ENCODE assay signal across 8 mouse cellular contexts in genomic region chr8:70753151-70753550, GRCm38 (mm10). TPM values are rescaled to one million over a fixed set of nuclear protein-coding genes. Genes with fewer than 3 reads are reported as not detected.
DNase-seq lines count a peak whose midpoint lies in the region; ATAC-seq and TF ChIP-seq lines count a peak whose summit lies in the region.

No protein-coding gene starts in this region.

- no peak overlapping the region; the same call in 1 of the 2 replicates for H3K9ac ChIP-seq in forebrain, embryonic 11.5 days (ENCODE audit: low read length)
- no peak overlapping the region for H3K9ac ChIP-seq in forebrain, embryonic 13.5 days
- no peak overlapping the region for H3K9ac ChIP-seq in neural tube, embryonic 14.5 days (replicated peaks; ENCODE audit: low read depth, low read length)

- no peaks in the 10 kb centered on the region for H3K9me3 ChIP-seq in forebrain, embryonic 11.5 days (ENCODE audit: control insufficient read depth, low read length)
- no peaks in the 10 kb centered on the region for H3K9me3 ChIP-seq in forebrain, embryonic 13.5 days (replicated peaks)
- no peaks in the 10 kb centered on the region for H3K9me3 ChIP-seq in neural tube, embryonic 14.5 days (ENCODE audit: control insufficient read depth, low read length)

- no peak overlapping the region for H3K4me2 ChIP-seq in forebrain, embryonic 11.5 days (ENCODE audit: low read depth, low read length, severe bottlenecking)
- no peak overlapping the region for H3K4me2 ChIP-seq in forebrain, embryonic 13.5 days
- no peak overlapping the region for H3K4me2 ChIP-seq in neural tube, embryonic 14.5 days (ENCODE audit: low read depth, low read length)

- no peak for ATAC-seq in forebrain, embryonic 11.5 days (replicated peaks; ENCODE audit: low FRiP score)
- no peak for ATAC-seq in forebrain, embryonic 13.5 days
- no peak for ATAC-seq in neural tube, embryonic 14.5 days (ENCODE audit: low read depth)

- TF ChIP-seq CTCF in kidney, adult 2 months (conservative IDR thresholded peaks at IDR 0.05; ENCODE audit: insufficient read depth, insufficient read length, low read depth, low read length), result no peak

- 34% methylated on average over 21 of the region's 21 CpGs for WGBS in forebrain, embryonic 11.5 days
- 43% methylated on average over 21 of the region's 21 CpGs for WGBS in forebrain, embryonic 13.5 days
- 8% methylated on average over 21 of the region's 21 CpGs for WGBS in kidney, adult 2 months
- 26% methylated on average over 21 of the region's 21 CpGs for WGBS in neural tube, embryonic 14.5 days

- no peaks in the 10 kb centered on the region for H3K36me3 ChIP-seq in forebrain, embryonic 11.5 days (ENCODE audit: control insufficient read depth, insufficient read depth, low read length)
- H3K36me3 ChIP-seq in forebrain, embryonic 13.5 days (ENCODE audit: poor library complexity, severe bottlenecking), result peaks cover 21% of the 10 kb centered on the region
- no peaks in the 10 kb centered on the region for H3K36me3 ChIP-seq in kidney, adult 2 months (ENCODE audit: control insufficient read depth, insufficient read depth, low read length)
- H3K36me3 ChIP-seq in neural tube, embryonic 14.5 days (ENCODE audit: control insufficient read depth, insufficient read depth, low read length), result peaks cover 17% of the 10 kb centered on the region; the same call in 1 of the 2 replicates

- H3K4me1 ChIP-seq in forebrain, embryonic 11.5 days (replicated peaks; ENCODE audit: control insufficient read depth, insufficient read depth, low read length), result no peaks in the 10 kb centered on the region
- H3K4me1 ChIP-seq in forebrain, embryonic 13.5 days, result peaks cover 31% of the 10 kb centered on the region
- peaks cover 8% of the 10 kb centered on the region; the same call in 1 of the 2 replicates for H3K4me1 ChIP-seq in kidney, adult 2 months (ENCODE audit: control insufficient read depth, insufficient read depth, low read length)
- H3K4me1 ChIP-seq in neural tube, embryonic 14.5 days (ENCODE audit: control insufficient read depth, insufficient read depth, low read length), result peaks cover 9% of the 10 kb centered on the region; the same call in 1 of the 2 replicates

- no peak overlapping the region for H3K27ac ChIP-seq in forebrain, embryonic 11.5 days (ENCODE audit: low read depth, low read length)
- H3K27ac ChIP-seq in forebrain, embryonic 13.5 days, result no peak overlapping the region
- peak overlapping the region; percentile 98 for H3K27ac ChIP-seq in kidney, adult 2 months (ENCODE audit: insufficient read depth, low read depth, low read length)
- 0 out of 2 replicates have a peak overlapping the region, but pooled peaks have one; percentile 7 for H3K27ac ChIP-seq in neural tube, embryonic 14.5 days (ENCODE audit: low read depth, low read length)

- TF ChIP-seq POLR2A in kidney, adult 2 months (IDR thresholded peaks at IDR 0.05; ENCODE audit: low read depth, low read length), result peak; percentile 4

- H3K27me3 ChIP-seq in forebrain, embryonic 11.5 days (ENCODE audit: control insufficient read depth, insufficient read depth, low read length), result no peaks in the 10 kb centered on the region
- peaks cover 9% of the 10 kb centered on the region; the same call in 1 of the 2 replicates for H3K27me3 ChIP-seq in forebrain, embryonic 13.5 days
- no peaks in the 10 kb centered on the region for H3K27me3 ChIP-seq in kidney, adult 2 months (replicated peaks; ENCODE audit: control insufficient read depth, insufficient read depth, low read length)
- no peaks in the 10 kb centered on the region; the same call in 1 of the 2 replicates for H3K27me3 ChIP-seq in neural tube, embryonic 14.5 days (ENCODE audit: control insufficient read depth, insufficient read depth, low read length)

- H3K4me3 ChIP-seq in forebrain, embryonic 11.5 days (ENCODE audit: low read depth, low read length), result no peak overlapping the region
- H3K4me3 ChIP-seq in forebrain, embryonic 13.5 days, result no peak overlapping the region
- peak overlapping the region; percentile 15 for H3K4me3 ChIP-seq in kidney, adult 2 months (ENCODE audit: insufficient read depth, low read depth, low read length)
- no peak overlapping the region for H3K4me3 ChIP-seq in neural tube, embryonic 14.5 days (ENCODE audit: low read depth, low read length)

- peak; percentile 64 for DNase-seq in forebrain, embryonic 11.5 days (ENCODE audit: low spot score)
- peak; percentile 62 to 71 for DNase-seq in cerebellum, postnatal 14 days
- DNase-seq in heart, adult 11 months, result peak; percentile 100
- peak; percentile 92 for DNase-seq in kidney, adult 2 months
- peak; percentile 74 for DNase-seq in liver
- DNase-seq in thymus, postnatal 10 days (ENCODE audit: low spot score in 2 of 2), result peak; percentile 50 to 53

RNA-seq across cellular contexts. Expression of gene Rab3a, which starts 1.3 kb away (rescaled TPM):
- 42.7 and 49.7 TPM in 2 replicates for polyA plus RNA-seq in forebrain, embryonic 11.5 days (2014; fragmentation: Nextera tagmentation; extraction: Ambion mirVana)
- 180 and 188 TPM in 2 replicates for polyA plus RNA-seq in forebrain, embryonic 13.5 days (2015; fragmentation: Nextera tagmentation; extraction: Ambion mirVana)
- polyA plus RNA-seq in kidney, adult 2 months (2012; rRNA removed), result 29.7 and 31.1 TPM in 2 replicates
- polyA plus RNA-seq in neural tube, embryonic 14.5 days (2014; fragmentation: Nextera tagmentation; extraction: Ambion mirVana), result 570 and 690 TPM in 2 replicates

RNA-seq across cellular contexts. Expression of gene Mpv17l2, which starts 7.6 kb away (rescaled TPM):
- 31.0 and 34.1 TPM in 2 replicates for polyA plus RNA-seq in forebrain, embryonic 11.5 days (2014; fragmentation: Nextera tagmentation; extraction: Ambion mirVana)
- 44.8 and 48.0 TPM in 2 replicates for polyA plus RNA-seq in forebrain, embryonic 13.5 days (2015; fragmentation: Nextera tagmentation; extraction: Ambion mirVana)
- 73.4 and 96.3 TPM in 2 replicates for polyA plus RNA-seq in kidney, adult 2 months (2012; rRNA removed)
- 36.5 and 41.2 TPM in 2 replicates for polyA plus RNA-seq in neural tube, embryonic 14.5 days (2014; fragmentation: Nextera tagmentation; extraction: Ambion mirVana)

RNA-seq across cellular contexts. Expression of gene Pik3r2, which starts 23.4 kb away (rescaled TPM):
- polyA plus RNA-seq in forebrain, embryonic 11.5 days (2014; fragmentation: Nextera tagmentation; extraction: Ambion mirVana), result 58.9 and 61.6 TPM in 2 replicates
- polyA plus RNA-seq in forebrain, embryonic 13.5 days (2015; fragmentation: Nextera tagmentation; extraction: Ambion mirVana), result 84.3 and 84.6 TPM in 2 replicates
- polyA plus RNA-seq in kidney, adult 2 months (2012; rRNA removed), result 60.5 and 94.7 TPM in 2 replicates
- 72.2 and 75.6 TPM in 2 replicates for polyA plus RNA-seq in neural tube, embryonic 14.5 days (2014; fragmentation: Nextera tagmentation; extraction: Ambion mirVana)

RNA-seq across cellular contexts. Expression of gene Pde4c, which starts 29.6 kb away (rescaled TPM):
- polyA plus RNA-seq in forebrain, embryonic 11.5 days (2014; fragmentation: Nextera tagmentation; extraction: Ambion mirVana), result 0.13 and 0.37 TPM in 2 replicates
- polyA plus RNA-seq in forebrain, embryonic 13.5 days (2015; fragmentation: Nextera tagmentation; extraction: Ambion mirVana), result 0.10 TPM in 1 of 2 replicates, not detected in the other
- polyA plus RNA-seq in kidney, adult 2 months (2012; rRNA removed), result 81.6 and 113 TPM in 2 replicates
- polyA plus RNA-seq in neural tube, embryonic 14.5 days (2014; fragmentation: Nextera tagmentation; extraction: Ambion mirVana), result 0.10 and 0.27 TPM in 2 replicates

RNA-seq across cellular contexts. Expression of gene Gm3336, which starts 34.8 kb away (rescaled TPM):
- not detected in 2 replicates for polyA plus RNA-seq in forebrain, embryonic 11.5 days (2014; fragmentation: Nextera tagmentation; extraction: Ambion mirVana)
- not detected in 2 replicates for polyA plus RNA-seq in forebrain, embryonic 13.5 days (2015; fragmentation: Nextera tagmentation; extraction: Ambion mirVana)
- 0.61 and 0.99 TPM in 2 replicates for polyA plus RNA-seq in kidney, adult 2 months (2012; rRNA removed)
- polyA plus RNA-seq in neural tube, embryonic 14.5 days (2014; fragmentation: Nextera tagmentation; extraction: Ambion mirVana), result not detected in 2 replicates

Comparison
In these comparisons a context has a peak if more than half of its experiments do, and no peak if none do; other contexts are left out.
1. H3K27ac ChIP-seq: peak in kidney, adult 2 months (single experiment) and neural tube, embryonic 14.5 days (single experiment); none in forebrain, embryonic 11.5 days (single experiment) and forebrain, embryonic 13.5 days (single experiment).
2. Peak in every context shown above with its lines, with median percentiles within 50 percentile points of each other: DNase-seq.